Mouse (Mus musculus) frontal cortex, adult (tissue): ENCODE measurements around the gene Ptprn.
"Not testable (repeated sequence)": the region's sequence is repeated elsewhere in the genome, so short reads cannot be mapped to it uniquely, and the experiment has no call there.

Experiments used
- ATAC-seq: cut with Nextera tagmentation; 2 replicates; pipeline ENCODE4 v1.9.2; 2017; ENCODE audit warnings: mild to moderate bottlenecking, moderate library complexity, mixed read lengths; ENCODE audit not compliant: low TSS enrichment

Ptprn gene

DNA sequence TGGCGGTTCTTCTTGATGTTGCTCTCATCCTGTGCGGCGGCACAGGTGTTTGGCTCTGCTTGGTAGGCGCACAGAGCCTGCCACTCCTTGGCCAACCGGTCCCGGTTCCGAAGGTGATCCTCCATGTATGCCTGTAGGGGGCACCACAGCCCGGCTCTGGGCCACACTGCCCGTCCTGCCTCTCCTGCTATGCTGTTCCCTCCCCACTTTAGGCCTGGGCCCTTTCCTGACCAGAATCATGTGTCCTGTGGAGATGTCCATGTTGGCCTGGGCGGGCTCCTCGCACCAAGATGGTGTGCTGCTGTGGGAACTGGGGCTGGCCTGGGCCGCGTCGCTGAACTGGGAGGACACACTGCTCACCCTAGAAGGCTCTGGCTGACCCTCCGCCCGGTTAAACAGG, 11.3 kb downstream of the Ptprn start:
- ATAC-seq: no peak

DNA sequence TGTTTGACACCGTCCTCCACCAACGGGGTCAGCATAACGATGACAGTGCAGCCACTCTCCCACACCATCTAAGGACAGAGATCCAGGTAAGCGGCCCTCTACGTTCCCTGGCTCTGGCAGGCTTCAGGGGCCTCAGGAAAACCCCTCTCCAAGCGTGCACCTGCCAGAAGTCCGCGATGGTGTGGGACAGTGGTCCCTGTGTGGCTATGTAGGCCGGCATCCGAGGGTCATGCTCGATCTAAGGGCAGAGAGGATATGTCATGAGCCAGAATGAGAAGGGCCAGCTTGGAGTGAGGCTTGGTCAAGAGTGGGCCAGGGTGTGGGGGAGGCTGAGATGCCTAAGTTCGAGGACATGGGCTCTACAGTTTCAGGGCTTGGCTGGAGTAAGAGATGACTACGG, 12.0 kb downstream of the Ptprn start:
- ATAC-seq: no peak

DNA sequence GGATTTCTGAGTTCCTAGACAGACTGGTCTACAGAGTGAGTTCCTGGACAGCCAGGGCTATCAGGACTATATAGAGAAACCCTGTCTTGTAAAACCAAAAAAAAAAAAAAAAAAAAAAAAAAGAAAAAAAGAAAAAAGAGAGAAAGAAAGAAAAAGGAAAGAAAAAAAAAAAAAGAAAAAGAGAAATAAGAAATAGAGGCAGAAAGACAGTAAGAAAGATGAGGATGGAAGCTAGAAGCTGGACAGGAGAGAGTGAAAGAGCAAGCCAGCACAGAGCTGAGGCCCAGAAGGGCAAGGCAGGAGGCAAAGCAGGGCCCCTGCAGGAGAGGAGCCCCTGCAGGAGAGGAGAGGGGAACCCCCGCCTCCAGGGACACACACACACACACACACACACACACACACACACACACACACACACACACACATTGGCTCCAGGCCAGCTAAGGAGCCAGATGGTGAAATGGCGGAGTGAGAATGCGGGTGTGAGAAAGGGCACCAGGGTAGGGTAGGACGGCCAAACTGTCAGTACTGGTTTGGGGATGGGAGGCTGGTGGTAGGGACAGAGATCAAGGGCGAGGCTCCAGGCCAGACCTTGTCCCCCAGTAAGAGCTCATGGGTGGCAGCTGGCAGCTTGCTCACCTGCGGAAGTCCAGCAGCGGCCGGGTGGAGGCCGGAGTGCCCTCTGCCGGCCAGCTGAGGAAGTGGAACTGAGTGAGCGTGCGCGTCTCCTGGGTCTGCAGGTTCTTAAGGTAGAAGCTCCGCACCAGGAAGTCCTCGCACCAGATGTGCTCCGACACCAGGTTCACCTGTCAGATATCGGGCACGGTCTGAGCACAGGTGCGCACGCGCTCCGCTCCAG, 13.0 kb downstream of the Ptprn start:
- ATAC-seq: peak; percentile 10; the same call in 1 of the 2 replicates

DNA sequence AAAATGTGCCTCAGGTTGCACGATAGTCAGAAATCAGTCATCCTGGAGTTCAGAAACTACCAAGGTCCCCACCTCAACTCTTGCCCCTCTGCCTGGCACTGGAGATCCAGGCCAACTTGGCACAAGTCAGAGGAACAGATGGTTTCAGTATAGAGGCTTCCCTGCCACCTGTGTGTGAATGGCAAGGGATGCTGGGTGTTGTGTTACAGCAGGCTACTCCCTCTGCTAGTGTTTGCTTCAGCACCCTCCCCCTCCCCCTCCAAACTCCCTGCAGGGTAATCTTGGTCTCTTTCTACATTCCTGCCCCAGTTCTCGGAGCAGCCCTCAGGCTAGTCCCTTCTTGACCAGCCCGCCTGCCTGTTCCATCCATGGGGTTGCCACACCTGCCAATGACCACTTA, 13.8 kb downstream of the Ptprn start:
- no peak for ATAC-seq

DNA sequence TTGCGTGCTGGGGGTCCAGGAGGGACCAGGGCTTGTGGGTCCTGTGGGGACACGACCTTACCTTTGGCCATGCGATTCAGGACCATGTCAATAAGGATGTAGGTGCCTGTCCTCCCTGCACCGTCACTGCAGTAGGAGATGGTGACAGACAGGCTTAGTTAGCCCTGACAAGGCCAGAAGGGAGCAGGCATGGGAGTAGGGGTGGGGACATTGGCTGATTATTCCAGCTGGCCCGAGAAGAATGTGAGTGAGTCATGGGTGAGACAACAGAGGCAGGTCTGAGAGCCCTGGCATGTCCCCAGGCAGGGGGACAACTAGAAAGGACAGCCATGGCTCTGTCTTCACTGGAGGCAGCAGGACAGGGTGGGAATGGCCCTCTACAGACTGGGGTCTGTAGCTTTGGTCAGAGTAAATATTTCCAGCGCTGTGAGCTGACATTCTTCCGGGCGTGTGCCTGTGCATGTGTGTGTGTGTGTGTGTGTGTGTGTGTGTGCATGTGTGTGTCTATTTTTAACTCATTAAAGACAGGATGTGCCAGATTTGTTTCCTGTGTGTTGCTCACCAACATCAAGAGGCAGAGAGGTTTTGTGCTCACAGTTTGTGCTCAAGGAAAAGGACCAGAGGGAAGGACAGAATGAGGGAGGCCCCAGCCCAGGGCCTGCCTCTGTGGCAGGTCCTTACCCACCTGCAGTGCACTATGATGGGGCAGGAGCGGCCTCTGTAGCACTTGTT, 16.1 kb downstream of the Ptprn start:
- peak; percentile 13 for ATAC-seq

DNA sequence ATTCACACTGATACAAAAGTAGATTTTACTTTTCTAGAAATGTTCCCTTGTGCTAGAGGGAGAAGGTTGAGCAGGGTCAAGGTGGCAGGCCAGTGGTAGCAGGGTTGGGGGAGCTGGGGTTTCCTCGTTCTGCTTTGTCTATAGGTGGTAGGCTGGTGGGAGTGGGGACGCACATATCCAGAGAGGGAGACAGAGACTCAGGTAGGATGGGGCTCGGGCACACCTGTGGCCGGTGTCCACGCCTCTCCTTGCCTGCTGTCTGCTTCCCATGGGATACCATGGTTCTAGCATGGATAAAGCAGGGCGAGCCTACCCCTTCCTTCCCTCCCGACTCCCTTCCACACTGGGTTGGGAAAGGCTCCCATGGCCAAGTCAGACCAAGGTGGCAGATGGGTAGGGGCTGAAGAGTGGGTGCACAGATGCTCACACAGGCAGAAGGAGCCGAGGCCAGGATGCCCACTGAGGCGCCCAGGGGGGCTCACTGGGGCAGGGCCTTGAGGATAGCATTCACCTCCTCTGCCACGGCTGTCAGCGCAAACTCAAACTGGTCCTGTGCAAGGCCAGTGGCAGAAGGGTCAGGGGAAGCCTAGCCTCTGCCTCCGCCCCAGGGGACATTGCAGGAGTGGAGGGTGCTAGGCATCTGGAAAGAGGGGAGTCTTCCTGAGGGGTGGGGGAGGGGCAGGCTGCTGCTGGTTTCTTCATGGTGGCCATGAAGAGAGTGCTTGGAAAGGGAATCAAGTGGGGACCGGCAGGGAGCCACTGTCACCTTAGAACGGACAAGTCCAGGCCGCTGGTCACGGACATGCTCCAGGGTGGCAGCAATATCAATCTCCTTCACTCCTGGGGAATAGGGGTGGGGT, 17.0 kb downstream of the Ptprn start:
- ATAC-seq: no peak

DNA sequence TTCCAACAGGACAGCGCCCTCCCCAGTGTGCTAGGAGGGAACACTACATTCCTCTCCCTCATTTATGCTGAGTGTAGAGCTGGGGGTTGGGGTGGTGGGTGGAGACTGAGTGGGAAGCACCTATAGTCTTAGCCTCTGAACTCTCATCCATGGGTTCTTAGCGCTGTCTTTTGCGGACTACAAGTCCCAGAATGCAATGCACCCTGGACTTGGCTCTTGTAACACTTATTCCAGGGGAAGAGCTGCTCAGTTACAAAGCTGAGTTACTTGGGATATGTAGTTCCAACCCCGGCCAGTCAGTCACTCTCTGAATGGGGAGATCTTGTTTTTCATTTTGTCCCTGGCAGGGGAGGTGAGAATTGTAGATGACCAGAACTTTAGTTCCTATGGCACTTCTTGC, 19.5 kb downstream of the Ptprn start:
- peak; percentile 73 for ATAC-seq

DNA sequence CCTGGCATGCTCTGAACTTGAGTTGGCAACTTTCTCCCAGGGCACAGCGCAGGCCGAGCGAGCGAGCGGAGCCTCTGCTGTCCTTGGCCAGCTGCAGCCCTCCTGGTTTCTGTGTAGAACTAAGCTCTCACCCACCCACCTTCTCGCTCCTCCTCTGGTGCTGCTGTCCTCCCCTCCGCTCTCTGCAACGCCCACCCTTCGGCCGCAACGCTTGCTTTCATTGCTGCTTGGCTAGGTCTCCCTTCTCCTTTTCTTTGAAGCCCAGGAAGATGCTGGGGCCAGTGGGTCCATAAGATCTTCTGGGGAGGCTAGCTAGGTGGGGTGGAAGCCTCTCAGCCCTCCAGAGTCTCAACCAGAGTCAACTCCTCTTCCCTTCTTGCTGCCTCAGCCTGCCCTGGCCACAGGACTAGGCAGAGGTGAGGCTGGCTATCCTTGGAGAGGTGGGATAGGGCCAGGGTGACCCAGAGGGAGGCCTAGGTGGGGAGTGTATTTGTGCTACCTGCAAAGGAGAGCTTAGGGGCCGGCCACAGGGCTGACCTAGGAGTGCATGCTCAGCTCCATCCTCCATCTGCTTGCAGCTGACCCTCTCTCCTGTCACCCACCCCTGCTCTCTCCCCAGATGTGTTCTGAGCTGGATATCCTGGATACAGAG, 20.0 kb downstream of the Ptprn start:
- ATAC-seq: peak; percentile 20

DNA sequence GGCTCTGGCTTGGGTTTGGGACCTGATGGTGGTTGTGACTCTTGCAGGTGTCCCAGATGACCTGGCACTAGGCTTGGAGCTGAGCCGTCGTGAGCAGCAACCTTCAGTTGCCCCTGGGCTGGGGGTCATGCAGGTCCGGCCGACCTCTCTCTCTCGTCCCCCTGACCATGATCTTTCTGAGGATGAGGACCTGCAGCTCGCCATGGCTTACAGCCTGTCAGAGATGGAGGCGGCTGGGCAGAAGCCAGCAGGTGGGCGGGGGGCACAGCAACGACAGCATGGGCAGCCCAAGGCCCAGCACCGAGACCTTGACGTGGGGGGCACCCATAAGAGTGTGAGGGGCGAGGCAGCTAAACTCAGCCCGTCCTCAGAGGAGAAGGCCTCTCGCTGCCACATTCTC, 20.9 kb downstream of the Ptprn start:
- ATAC-seq: no peak

DNA sequence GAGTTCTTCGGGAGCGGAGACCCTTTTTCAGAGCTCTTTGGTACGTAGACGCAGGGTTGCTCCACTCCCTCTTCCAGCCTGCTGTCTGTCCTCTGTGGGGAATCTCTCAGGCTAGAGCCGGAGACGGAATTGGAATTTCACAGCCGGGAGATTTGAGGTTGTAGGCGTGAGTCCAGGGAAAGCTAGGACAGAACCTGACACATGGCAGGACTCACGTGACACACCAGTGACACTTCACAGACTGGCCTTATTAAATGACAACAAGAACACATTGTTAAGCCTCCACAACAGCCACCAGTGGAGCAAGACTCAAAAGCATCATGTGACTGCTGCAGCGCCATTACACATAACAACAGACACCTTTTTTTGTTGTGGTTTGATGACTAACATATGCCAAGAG, 24.7 kb downstream of the Ptprn start:
- ATAC-seq: peak; percentile 18; the same call in 1 of the 2 replicates

DNA sequence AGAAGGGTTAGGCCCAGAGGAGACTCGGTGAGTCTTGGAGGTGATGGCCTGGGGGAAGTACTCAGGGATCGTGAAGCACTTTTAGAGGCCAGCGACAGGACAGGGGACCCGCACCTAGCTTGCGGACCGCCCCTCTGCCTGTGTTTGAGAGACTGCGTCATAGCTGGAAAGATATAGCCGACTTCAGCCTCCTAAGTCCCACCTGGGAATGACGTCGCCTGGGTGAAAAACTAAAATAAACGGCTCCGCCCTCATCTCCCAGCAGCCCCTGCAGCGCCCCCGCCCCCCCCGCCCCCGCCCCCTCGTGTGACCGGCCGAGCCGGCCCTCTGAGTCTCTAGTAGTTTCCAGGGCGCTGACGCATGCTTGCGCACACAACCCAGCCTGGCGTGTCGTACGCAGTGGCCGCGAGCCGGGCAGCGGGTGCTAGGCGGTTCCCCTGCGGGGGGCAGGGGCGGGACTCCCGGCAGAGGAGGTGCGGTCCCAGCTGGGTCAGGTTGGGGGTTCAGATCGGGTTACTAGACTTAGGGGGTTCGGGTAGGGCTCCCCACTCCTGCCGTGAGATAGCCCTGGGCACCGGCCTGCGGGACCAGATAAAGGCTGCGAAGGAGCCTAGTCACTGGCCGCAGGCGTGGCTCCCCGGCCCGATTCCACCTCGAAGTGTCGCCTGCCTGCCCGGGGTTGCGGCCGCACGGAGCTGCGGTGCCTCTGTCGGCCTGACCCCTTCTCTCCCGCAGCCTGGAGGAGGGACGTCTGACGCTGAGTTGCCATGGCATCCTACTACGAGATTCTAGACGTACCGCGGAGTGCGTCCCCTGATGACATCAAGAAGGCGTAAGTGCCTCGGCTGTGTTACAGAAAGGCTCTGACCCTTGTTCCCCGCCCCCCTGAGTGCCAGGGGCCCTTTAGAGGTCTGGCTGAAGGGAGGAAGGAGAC, 27.9 kb downstream of the Ptprn start, which contains the start of gene Dnajb2:
Dnajb2 (plus strand) TSS at position 290 of the 934 bp plus-strand sequence.
- peak; percentile 51 for ATAC-seq

DNA sequence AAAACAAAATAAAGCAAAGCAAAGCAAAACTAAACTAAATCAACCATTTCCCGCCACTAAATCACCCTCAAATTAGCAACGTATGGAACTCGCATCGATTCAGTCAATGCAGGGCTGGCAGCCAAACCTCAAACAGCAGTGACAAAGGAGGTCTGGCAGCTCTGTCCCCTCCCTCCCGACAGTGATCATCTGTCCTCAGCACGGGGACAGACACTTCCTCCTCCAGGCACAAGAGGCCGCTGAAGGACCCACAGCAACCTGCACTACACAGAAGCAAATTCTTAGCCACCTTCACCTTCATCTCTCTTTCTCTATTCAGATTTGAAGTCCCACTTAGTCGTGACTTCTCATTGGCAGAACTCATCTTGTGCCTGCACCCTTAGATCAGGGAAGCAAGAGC, 29.7 kb downstream of the Ptprn start:
- ATAC-seq: peak; percentile 45

DNA sequence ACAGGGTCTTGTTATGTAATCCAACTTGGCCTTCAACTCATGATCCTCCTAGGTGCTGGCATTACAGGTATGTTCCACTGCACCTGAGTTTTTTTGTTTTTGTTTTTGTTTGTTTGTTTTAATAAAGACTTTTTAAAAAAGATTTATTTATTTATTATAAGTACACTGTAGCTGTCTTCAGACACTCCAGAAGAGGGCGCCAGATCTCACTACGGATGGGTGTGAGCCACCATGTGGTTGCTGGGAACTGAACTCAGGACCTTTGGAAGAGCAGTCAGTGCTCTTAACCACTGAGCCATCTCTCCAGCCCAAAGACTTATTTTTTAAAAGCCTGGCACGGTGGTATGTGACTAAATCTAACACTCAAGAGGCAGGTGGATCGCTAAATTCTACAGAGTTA, 31.8 kb downstream of the Ptprn start:
- not testable (repeated sequence) for ATAC-seq

DNA sequence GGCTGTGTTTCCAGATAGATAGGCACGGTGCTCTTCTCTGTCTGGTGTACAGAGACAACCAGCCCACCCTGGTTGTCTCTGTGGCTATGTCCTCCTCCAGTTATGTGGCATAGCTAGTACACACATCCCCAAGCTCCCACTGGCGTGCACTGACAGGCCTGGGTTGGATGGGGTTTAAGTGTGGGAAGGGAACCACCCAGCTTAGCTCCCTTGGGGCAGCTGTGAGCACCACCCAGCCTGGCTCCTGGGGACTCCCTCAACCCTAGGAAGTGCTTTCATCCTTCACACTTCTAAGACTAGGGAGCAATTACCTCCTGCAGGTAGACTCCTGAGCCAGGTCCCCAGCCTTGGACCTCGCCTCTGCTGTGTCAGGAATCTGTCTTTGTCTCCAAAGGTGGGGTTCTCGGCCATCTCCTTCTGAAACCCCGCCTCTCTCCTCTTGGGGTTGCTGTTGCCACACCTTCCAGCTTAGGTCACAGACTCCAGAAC, 32.6 kb downstream of the Ptprn start, which contains the start of gene A630095N17Rik:
A630095N17Rik (minus strand) TSS at position 439 of the 489 bp plus-strand sequence.
- ATAC-seq: no peak

DNA sequence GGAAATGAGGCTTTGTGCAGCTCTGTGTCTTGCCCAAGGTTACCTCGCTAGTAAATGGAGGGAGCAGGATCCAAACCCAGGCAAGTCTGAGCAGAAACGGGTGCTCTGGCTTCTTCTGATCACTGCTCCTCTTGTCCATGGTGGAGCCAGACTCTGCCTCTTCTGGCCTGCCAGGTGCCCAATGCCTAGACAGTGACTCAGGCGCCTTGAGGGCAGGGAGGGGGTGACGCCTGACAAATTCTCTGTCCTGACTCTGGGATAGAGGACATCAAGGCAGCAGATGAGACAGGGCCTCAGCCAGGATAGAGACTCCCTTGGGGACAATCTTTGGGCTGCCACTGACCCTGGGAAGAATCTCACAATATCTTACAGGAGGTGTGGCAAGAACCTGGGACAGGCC, 33.1 kb downstream of the Ptprn start:
- no peak; the same call in 1 of the 2 replicates for ATAC-seq

DNA sequence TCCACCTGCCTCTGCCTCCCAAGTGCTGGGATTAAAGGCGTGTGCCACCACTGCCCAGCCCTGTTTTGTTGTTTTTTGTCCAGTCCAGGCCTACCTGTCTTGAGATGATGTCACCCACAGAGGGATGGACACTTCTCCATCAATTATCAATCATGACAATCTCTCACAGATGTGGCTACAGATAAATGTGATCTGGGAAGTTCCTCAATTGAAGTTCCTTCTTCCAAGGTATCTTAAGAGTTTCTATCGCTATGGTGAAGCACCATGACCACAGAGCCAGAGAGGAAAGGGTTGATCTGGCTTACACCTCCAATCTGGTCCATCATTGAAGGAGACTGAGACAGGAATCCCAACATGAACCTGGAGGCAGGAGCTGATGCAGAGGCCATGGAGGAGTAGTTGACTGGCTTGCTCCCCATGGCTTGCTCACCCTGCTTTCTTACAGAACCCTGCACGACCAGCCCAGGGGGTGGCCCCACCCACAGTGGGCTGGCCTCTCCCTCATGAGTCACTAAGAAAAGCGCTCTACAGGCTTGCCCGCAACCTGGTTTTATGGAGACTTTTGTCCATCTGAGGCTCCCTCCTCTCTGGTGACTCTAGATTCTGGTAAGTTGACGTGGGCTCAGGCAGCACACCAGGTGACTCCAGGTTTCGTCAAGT, 33.8 kb downstream of the Ptprn start:
- no peak for ATAC-seq

DNA sequence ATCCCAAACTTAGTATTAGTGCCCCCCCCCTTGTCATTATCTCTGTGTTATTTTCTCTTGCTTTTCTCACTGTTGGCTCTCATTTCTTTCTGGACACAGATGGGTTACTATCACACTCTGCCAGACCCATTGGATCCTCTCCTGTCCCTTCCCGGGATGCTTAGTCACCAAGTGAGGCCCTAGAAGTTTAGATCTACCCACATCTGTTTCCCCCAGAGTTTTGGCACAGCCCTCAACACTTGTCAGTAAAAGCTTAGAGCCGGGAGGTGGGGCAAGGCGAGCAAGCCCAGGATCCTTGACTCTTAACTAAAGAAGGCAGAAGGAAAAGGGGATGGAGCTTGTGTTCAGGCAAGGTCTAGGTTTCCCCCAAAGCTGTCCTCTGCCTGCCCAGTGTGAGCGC, 35.1 kb downstream of the Ptprn start:
- no peak for ATAC-seq

DNA sequence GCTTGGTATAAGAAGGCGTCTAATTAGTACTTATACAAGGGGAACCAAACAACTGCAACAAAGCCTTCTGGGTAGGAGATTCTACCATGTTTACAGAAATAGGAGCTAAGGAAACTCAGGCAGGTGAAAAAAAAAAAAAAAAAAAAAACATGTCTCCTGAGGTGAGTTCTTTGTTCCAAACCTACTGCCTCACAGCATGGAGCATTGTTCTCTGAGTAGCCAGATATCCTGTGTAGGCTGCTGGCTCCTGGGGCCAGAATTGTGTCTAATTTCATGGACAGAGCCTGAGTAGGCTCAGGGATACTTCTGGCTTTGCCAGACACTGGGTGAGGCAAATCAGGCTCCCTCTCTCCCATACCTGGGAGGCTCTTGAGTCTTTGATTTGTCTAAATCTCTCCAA, 36.6 kb downstream of the Ptprn start:
- ATAC-seq: no peak

DNA sequence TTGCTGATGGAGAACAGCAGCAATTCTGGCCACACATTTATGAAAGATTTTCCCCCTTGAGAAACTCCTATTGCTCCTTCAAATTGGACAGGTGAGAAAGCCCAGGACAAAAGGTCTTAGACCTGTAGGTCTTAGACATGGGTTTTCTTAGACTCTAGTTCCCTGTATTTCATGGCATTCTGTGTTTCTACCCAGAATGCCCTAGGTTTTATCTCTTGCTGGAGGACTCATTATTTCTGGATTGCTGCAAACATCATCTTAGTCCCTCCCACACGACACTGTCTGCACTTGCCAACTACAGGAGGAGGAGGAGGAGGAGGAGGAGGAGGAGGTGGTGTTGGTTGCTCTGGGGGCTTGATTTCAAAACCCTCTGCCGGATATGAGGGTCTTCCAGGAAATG, 38.2 kb downstream of the Ptprn start:
- ATAC-seq: no peak

DNA sequence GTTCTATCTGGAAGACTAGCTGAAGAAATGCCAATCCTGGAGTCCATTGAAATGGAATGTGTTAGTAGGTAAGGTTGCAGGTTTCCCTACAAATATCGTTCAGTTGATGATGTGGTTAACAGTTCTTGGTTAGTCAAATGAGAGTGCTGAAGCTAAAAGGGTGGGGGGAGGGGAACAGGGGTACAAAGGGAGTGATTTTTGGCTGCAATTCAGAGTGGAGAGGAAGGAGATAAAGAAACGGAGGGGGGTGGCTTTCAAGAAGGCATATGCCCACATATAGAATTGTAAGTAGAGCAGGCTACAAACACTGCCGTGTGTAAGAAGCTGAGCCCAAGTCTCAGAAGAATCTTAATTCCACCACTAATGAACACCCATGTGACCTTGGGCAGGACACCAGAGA, 38.8 kb downstream of the Ptprn start:
- no peak for ATAC-seq
